Mouse (Mus musculus): Measurements from ENCODE around the gene Tcf3. TPM values are rescaled to one million over a fixed set of nuclear protein-coding genes. Genes with fewer than 3 reads are reported as not detected.

Gene Tcf3
- polyA plus RNA-seq, 1 experiment from 2014 or later = 178 TPM

DNA sequence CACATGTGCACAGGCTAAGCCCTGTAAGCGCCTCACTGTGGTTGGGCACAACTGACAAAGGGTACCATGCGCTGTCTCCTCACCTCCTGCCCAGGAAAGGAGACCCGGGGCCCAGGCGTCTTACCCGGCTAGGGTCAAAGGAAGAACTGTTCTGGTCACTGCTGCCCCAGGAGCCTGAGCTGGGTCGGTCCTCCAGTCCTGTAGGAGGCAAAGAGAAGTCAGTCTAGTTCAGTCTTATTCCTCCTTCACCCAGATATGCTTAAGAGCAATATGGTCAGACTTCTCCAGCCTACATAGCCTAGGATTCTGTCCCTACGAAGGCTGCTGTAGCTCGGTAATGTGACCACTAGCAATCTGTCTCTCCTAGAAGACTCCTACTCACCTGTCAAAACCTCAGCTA, 12.2 kb downstream of the Tcf3 start:
- Histone ChIP-seq H3K4me3 (no peak overlapping the region), H3K27me3 (no peaks in the 10 kb centered on the region), H3K9me3 (replicated peaks) (no peaks in the 10 kb centered on the region), H3K27ac (peak overlapping the region; percentile 65; the same call in 1 of the 2 replicates), H3K9ac (0 out of 2 replicates have a peak overlapping the region, but pooled peaks have one; percentile 14), H3K4me2 (replicated peaks) (no peak overlapping the region), H3K4me1 (peaks cover 35% of the 10 kb centered on the region), H3K36me3 (peaks cover 84% of the 10 kb centered on the region)
- ATAC-seq (ENCODE audit: low FRiP score) = no peak
- 91% methylated on average over 8 of the region's 8 CpGs for WGBS

DNA sequence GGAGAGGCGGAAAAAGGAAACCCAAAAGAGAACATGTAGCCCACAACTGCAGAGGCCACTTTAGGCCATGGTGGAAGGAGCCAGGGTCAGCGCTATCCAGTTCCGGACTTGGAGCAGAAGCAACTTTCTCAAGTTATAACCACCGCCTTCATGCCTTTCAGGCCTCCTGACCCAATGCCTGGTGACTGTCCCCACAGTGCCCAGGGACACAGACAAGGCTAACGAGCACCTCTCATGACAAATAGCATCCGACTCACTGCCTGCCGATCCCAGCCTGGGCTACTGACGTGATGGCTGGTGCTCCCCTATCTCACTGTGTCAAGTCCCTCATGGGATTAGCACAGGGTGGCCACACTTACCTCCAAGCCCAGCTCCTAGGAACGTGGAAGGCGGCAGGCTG, 12.7 kb downstream of the Tcf3 start:
- H3K9me3 ChIP-seq (replicated peaks) = no peaks in the 10 kb centered on the region
- ATAC-seq (ENCODE audit: low FRiP score) = no peak
- H3K4me1 ChIP-seq = peaks cover 35% of the 10 kb centered on the region
- no peaks in the 10 kb centered on the region for H3K27me3 ChIP-seq
- H3K27ac ChIP-seq = no peak overlapping the region
- no peak overlapping the region for H3K4me2 ChIP-seq (replicated peaks)
- H3K9ac ChIP-seq = 0 out of 2 replicates have a peak overlapping the region, but pooled peaks have one; percentile 14
- H3K36me3 ChIP-seq = peaks cover 84% of the 10 kb centered on the region
- no peak overlapping the region for H3K4me3 ChIP-seq
- WGBS = 92% methylated on average over 10 of the region's 10 CpGs

DNA sequence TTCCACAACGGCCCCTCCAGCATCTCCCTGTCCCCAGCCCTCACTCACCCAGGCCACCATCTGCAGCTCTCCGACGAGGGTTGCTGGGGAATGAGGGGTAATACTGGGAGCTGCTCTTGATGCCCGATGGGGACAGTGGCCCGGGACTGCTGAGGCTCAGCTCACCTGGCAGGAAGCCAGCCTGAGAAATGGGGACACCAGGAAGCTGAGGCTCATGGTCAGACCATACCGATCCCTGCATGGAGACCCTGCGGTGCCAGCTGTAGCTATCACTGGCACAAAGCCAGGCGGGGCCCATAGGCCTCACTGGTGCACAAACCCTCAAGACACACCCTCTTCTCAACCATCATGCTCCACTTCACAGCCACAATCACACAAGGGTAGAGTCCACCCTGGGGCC, 14.0 kb downstream of the Tcf3 start:
- H3K27me3 ChIP-seq = no peaks in the 10 kb centered on the region
- H3K4me2 ChIP-seq (replicated peaks) = no peak overlapping the region
- ATAC-seq (ENCODE audit: low FRiP score) = 0 out of 2 replicates have a peak, but pooled peaks have one; percentile 2
- H3K4me3 ChIP-seq = no peak overlapping the region
- peaks cover 35% of the 10 kb centered on the region for H3K4me1 ChIP-seq
- 76% methylated on average over 8 of the region's 8 CpGs for WGBS
- H3K36me3 ChIP-seq = peaks cover 84% of the 10 kb centered on the region
- peak overlapping the region; percentile 65 for H3K27ac ChIP-seq
- H3K9ac ChIP-seq = no peak overlapping the region
- H3K9me3 ChIP-seq (replicated peaks) = no peaks in the 10 kb centered on the region

- ATAC-seq (ENCODE audit: low FRiP score) = peak; percentile 57
- Histone ChIP-seq H3K27ac (peak overlapping the region; percentile 65), H3K4me1 (peaks cover 30% of the 10 kb centered on the region), H3K4me3 (no peak overlapping the region), H3K4me2 (replicated peaks) (no peak overlapping the region), H3K27me3 (no peaks in the 10 kb centered on the region), H3K9ac (no peak overlapping the region), H3K9me3 (replicated peaks) (no peaks in the 10 kb centered on the region), H3K36me3 (peaks cover 89% of the 10 kb centered on the region)
- 62% methylated on average over 3 of the region's 3 CpGs for WGBS
Observed at GRCm38 (mm10) chr10:80418311-80418710, 15.1 kb downstream of the Tcf3 start.

DNA sequence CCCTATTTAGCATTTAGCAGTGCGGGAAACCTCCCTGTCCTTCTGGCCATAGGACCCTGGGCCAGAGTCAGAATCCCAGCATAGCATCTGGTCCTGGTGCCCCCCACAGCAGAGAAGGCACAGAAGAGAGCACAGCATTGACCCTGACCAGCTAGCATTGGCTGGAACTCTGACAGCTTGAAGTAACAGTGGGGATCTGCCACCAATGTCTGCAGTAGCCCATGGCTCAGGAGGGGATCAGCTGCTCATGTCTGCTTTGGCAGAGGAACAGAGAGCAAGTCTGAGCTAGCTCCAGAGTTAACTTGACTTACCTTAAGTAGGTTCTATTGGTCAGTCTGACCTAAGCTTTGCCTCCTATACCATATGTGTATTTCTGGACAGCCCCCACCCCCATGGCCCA, 15.6 kb downstream of the Tcf3 start:
- H3K9ac ChIP-seq = no peak overlapping the region
- no peaks in the 10 kb centered on the region for H3K9me3 ChIP-seq (replicated peaks)
- peak overlapping the region; percentile 65; the same call in 1 of the 2 replicates for H3K27ac ChIP-seq
- no peaks in the 10 kb centered on the region for H3K27me3 ChIP-seq
- peaks cover 27% of the 10 kb centered on the region for H3K4me1 ChIP-seq
- H3K36me3 ChIP-seq = peaks cover 94% of the 10 kb centered on the region
- no peak overlapping the region for H3K4me3 ChIP-seq
- H3K4me2 ChIP-seq (replicated peaks) = no peak overlapping the region
- ATAC-seq (ENCODE audit: low FRiP score) = peak; percentile 2; the same call in 1 of the 2 replicates
- 90% methylated on average over 1 of the region's 1 CpGs for WGBS

GRCm38 (mm10) chr10:80417371-80417770, 16.1 kb downstream of the Tcf3 start:
- H3K9ac ChIP-seq = 0 out of 2 replicates have a peak overlapping the region, but pooled peaks have one; percentile 32
- H3K27me3 ChIP-seq = no peaks in the 10 kb centered on the region
- no peak for ATAC-seq (ENCODE audit: low FRiP score)
- H3K4me3 ChIP-seq = no peak overlapping the region
- H3K4me2 ChIP-seq (replicated peaks) = no peak overlapping the region
- peaks cover 98% of the 10 kb centered on the region for H3K36me3 ChIP-seq
- peaks cover 27% of the 10 kb centered on the region for H3K4me1 ChIP-seq
- no peak overlapping the region; the same call in 1 of the 2 replicates for H3K27ac ChIP-seq
- WGBS = 88% methylated on average over 10 of the region's 10 CpGs
- no peaks in the 10 kb centered on the region for H3K9me3 ChIP-seq (replicated peaks)

GRCm38 (mm10) chr10:80415566-80415965, 17.9 kb downstream of the Tcf3 start:
- H3K4me3 ChIP-seq = no peak overlapping the region
- no peak overlapping the region for H3K4me2 ChIP-seq (replicated peaks)
- peaks cover 27% of the 10 kb centered on the region for H3K4me1 ChIP-seq
- WGBS = 94% methylated on average over 7 of the region's 7 CpGs
- peaks cover 100% of the 10 kb centered on the region for H3K36me3 ChIP-seq
- no peak overlapping the region for H3K27ac ChIP-seq
- no peak overlapping the region for H3K9ac ChIP-seq
- no peaks in the 10 kb centered on the region for H3K27me3 ChIP-seq
- ATAC-seq (ENCODE audit: low FRiP score) = no peak
- H3K9me3 ChIP-seq (replicated peaks) = no peaks in the 10 kb centered on the region

- H3K4me1 ChIP-seq = peaks cover 6% of the 10 kb centered on the region
- H3K36me3 ChIP-seq = peaks cover 90% of the 10 kb centered on the region
- 0 out of 2 replicates have a peak overlapping the region, but pooled peaks have one; percentile 23 for H3K27ac ChIP-seq
- 84% methylated on average over 42 of the region's 44 CpGs for WGBS
- H3K4me2 ChIP-seq (replicated peaks) = no peak overlapping the region
- ATAC-seq (ENCODE audit: low FRiP score) = no peak
- H3K4me3 ChIP-seq = no peak overlapping the region
- H3K9ac ChIP-seq = no peak overlapping the region
- H3K27me3 ChIP-seq = no peaks in the 10 kb centered on the region
- no peaks in the 10 kb centered on the region for H3K9me3 ChIP-seq (replicated peaks)
Observed at GRCm38 (mm10) chr10:80412656-80413541, 20.5 kb downstream of the Tcf3 start.

DNA sequence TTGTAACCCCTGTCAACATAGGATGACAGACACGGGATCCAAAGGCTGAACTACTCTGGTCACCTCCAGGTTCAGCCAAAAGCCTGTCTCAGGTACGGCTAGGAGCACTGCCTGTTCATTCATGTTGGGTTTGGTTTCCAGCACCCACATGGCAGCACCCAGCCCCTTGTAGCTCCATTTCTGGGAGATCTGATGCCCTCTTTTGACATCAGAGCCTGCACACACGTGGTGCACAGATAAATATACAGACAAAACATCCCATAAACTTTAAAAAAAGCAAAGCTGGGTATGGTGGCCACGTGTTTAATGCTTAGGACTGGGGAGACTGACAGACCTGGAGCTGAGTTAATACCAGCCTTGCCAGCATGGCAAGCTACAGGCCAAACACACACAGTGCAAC, 25.5 kb downstream of the Tcf3 start:
- Histone ChIP-seq H3K27ac (peak overlapping the region; percentile 85; the same call in 1 of the 2 replicates), H3K4me2 (replicated peaks) (no peak overlapping the region), H3K4me1 (peaks cover 26% of the 10 kb centered on the region), H3K36me3 (peaks cover 53% of the 10 kb centered on the region), H3K9me3 (replicated peaks) (no peaks in the 10 kb centered on the region), H3K27me3 (no peaks in the 10 kb centered on the region), H3K9ac (no peak overlapping the region), H3K4me3 (no peak overlapping the region)
- ATAC-seq (ENCODE audit: low FRiP score) = no peak
- 47% methylated on average over 4 of the region's 4 CpGs for WGBS

DNA sequence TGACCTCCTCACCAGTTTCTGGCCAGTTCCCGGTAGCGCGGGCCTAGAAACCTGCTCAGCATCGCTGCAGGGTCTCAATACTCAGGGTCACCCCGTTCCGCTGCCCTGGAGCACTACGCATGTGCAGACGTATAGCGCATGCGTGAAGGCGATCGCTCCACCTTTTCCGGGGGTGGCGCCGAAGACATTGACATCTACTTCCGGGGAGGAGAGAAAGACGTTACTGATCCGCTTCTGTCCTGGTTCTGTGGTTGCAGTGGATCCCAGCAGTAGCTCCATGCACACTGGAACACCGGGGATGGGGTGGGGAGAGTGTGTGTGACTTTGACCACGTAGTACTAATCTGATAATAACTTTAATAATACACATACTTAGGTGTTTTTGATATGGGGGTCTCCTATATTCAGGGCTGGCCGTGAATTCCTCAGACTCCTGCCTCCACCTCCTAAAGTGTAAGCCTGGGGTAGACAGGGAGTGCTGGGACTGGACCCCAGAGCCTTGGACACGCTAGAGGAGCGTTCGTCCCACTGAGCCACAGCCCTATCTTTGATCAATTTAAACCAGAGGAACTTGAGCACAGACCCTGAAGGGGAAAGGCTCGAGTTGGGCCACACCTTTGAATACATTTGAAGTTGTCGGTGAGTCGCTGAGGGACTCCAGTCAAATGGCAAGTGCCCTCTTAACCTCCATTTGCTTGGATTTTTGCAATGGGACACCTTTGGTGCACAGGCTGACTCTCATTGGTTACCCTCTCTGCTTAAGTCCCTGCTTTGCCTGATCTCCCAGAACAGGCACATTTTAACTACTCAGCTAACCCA, 26.6 kb downstream of the Tcf3 start, which contains the start of gene Uqcr11:
Gene Uqcr11, minus strand, starts transcription at position 147 of the 818 bp plus-strand sequence.
- Histone ChIP-seq H3K9me3 (replicated peaks) (no peaks in the 10 kb centered on the region), H3K27ac (peak within 1 kb of the TSS; percentile 85), H3K36me3 (peaks cover 51% of the 10 kb centered on the region), H3K4me2 (replicated peaks) (peak within 1 kb of the TSS; percentile 97), H3K9ac (peak within 1 kb of the TSS; percentile 82), H3K4me3 (peak within 1 kb of the TSS; percentile 75), H3K27me3 (no peaks in the 10 kb centered on the region), H3K4me1 (peaks cover 26% of the 10 kb centered on the region)
- ATAC-seq (ENCODE audit: low FRiP score) = peak; percentile 72
- 2% methylated on average over 27 of the region's 27 CpGs for WGBS

GRCm38 (mm10) chr10:80405481-80406173, 27.8 kb downstream of the Tcf3 start:
- no peaks in the 10 kb centered on the region for H3K9me3 ChIP-seq (replicated peaks)
- 62% methylated on average over 10 of the region's 10 CpGs for WGBS
- no peak for ATAC-seq (ENCODE audit: low FRiP score)
- H3K9ac ChIP-seq = peak overlapping the region; percentile 82
- H3K4me2 ChIP-seq (replicated peaks) = peak overlapping the region; percentile 97
- peak overlapping the region; percentile 75 for H3K4me3 ChIP-seq
- peaks cover 47% of the 10 kb centered on the region for H3K36me3 ChIP-seq
- H3K27ac ChIP-seq = no peak overlapping the region
- no peaks in the 10 kb centered on the region for H3K27me3 ChIP-seq
- H3K4me1 ChIP-seq = peaks cover 27% of the 10 kb centered on the region
